In genomic region chr4:139999033-139999432, GRCm38 (mm10) we compare ENCODE assay signal across 14 mouse cellular contexts. TPM values are rescaled to one million over a fixed set of nuclear protein-coding genes. Genes with fewer than 3 reads are reported as not detected.
"Had no signal": no experiment of that assay in that cellular context is flagged by ENCODE, and none has a peak within 500 bp of the region (broad histone marks: within the 10 kb centered on the region; RNA-seq: fewer than 3 reads in every experiment).

No protein-coding gene starts in this region.

- H3K4me3 ChIP-seq: intestine, embryonic 15.5 days; layer of hippocampus, adult 2 months; limb, embryonic 13.5 days; liver, embryonic 15.5 days had no signal

- H3K9me3 ChIP-seq: intestine, embryonic 15.5 days; liver, embryonic 15.5 days had no signal

- H3K36me3 ChIP-seq: intestine, embryonic 15.5 days; limb, embryonic 13.5 days; liver, embryonic 15.5 days had no signal

- H3K4me2 ChIP-seq: intestine, embryonic 15.5 days; limb, embryonic 13.5 days; liver, embryonic 15.5 days had no signal

- ATAC-seq: intestine, embryonic 15.5 days; lung, postnatal 0 days had no signal

- H3K27ac ChIP-seq: intestine, embryonic 15.5 days; layer of hippocampus, adult 2 months; limb, embryonic 13.5 days; liver, embryonic 15.5 days; stomach, postnatal 0 days had no signal

- H3K9ac ChIP-seq: intestine, embryonic 15.5 days; limb, embryonic 13.5 days; liver, embryonic 15.5 days had no signal

- DNase-seq: kidney, adult 18-20 months; kidney, postnatal 10 days; kidney, postnatal 4 days; left cerebral cortex, postnatal 4 days; lung, adult 2 months; lung, postnatal 36 days; thymus, postnatal 4 days had no signal

- H3K4me1 ChIP-seq: intestine, embryonic 15.5 days; limb, embryonic 13.5 days; liver, embryonic 15.5 days had no signal

RNA-seq across cellular contexts. Expression of gene Klhdc7a, which starts 31.2 kb away (rescaled TPM):
- total RNA-seq: megakaryocyte progenitor cell, adult 5-6 weeks had no signal
